Mouse (Mus musculus) forebrain, postnatal 0 days (tissue): ENCODE results near the gene Anks4b. TPM values are rescaled to one million over a fixed set of nuclear protein-coding genes. Genes with fewer than 3 reads are reported as not detected.

Experiments used
- ATAC-seq: fragments of 200-750 bp; cut with Nextera tagmentation; 2 replicates; pipeline ENCODE4 v1.8.0; 2017; ENCODE audit warnings: mild to moderate bottlenecking, moderate library complexity
- DNase-seq: peaks from one replicate; pipeline ENCODE4 v3.0.0-alpha.2; 2015
- H3K27ac ChIP-seq: fragments of 300-500 bp; sonication (generic); 2 replicates; pipeline ENCODE4 v1.5.1; 2014; ENCODE audit warnings: low read depth, mild to moderate bottlenecking, antibody characterized with exemption, low read length, moderate library complexity, mixed read lengths
- H3K27me3 ChIP-seq: fragments of 300-500 bp; sonication (generic); 2 replicates; pipeline ENCODE4 v1.6.1; 2014; ENCODE audit warnings: mild to moderate bottlenecking, low read length, mixed read lengths; ENCODE audit not compliant: insufficient read depth
- H3K36me3 ChIP-seq: fragments of 300-500 bp; sonication (generic); 2 replicates; pipeline ENCODE4 v1.6.1; 2014; ENCODE audit warnings: mild to moderate bottlenecking, moderate library complexity; ENCODE audit not compliant: insufficient read depth
- H3K4me1 ChIP-seq: fragments of 300-500 bp; sonication (generic); 2 replicates; pipeline ENCODE4 v1.6.1; 2014; ENCODE audit warnings: antibody characterized with exemption; ENCODE audit not compliant: insufficient read depth
- H3K4me2 ChIP-seq: fragments of 300-500 bp; sonication (generic); 2 replicates; pipeline ENCODE4 v1.6.1; 2014; ENCODE audit warnings: low read depth, mild to moderate bottlenecking, moderate library complexity
- H3K4me3 ChIP-seq: fragments of 300-500 bp; sonication (generic); 2 replicates; pipeline ENCODE4 v1.5.1; 2014; ENCODE audit warnings: low read depth, low read length, mixed read lengths
- H3K9ac ChIP-seq: fragments of 300-500 bp; sonication (generic); 2 replicates; pipeline ENCODE4 v1.6.1; 2014; ENCODE audit warnings: mild to moderate bottlenecking
- H3K9me3 ChIP-seq: fragments of 300-500 bp; sonication (generic); 2 replicates; pipeline ENCODE4 v1.6.1; 2016; ENCODE audit warnings: low read length
- CTCF ChIP-seq: sonication (generic); IDR thresholded peaks from 2 replicates; pipeline ENCODE4 v1.5.1; 2016; ENCODE audit warnings: antibody characterized with exemption, control low read depth, low read depth
- WGBS: fragments of 180-500 bp; shearing (Covaris S2); extraction: QIAGEN DNeasy Blood & Tissue Kit; methylation state at CpG from one replicate; pipeline ENCODE4 v1.1.7; 2014; 5-methylcytosine and 5-hydroxymethylcytosine counted together
- polyA plus RNA-seq: library from polyadenylated mRNA; unstranded; fragments of >200 nt; fragmentation: Nextera tagmentation; extraction: Ambion mirVana; gene quantifications from 2 replicates; pipeline ENCODE4 v1.2.1, GENCODE M21; 2015
- total RNA-seq: library from RNA; depleted of rRNA; stranded (reverse); fragments of >200 nt; gene quantifications from 2 replicates; pipeline ENCODE4 v1.2.3, GENCODE M21; 2014

Anks4b gene
- total and polyA plus RNA-seq, 2 experiments from 2014 or later, result 0.04 TPM; not detected in 1

DNA sequence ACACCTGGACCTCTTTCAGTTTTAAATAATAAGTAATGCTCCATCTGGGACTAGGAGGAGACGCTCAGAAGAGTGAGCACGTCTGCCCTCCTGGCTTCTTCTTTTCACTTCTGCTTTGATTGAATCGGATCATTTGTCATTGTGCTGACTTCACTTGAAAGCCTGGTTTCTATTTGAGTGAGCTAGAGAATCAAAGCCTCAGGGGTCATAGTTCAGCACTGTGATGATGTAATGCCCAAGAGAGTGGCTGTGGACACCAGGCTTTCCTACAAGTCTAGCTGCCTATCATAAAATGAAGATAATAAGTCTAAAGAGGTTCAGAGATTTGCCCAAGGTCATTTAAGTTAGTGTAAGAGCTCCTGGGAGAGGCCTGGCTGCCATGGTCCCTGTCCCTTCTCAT is 23.4 kb upstream of the Anks4b start:
- no peaks in the 10 kb centered on the region for H3K4me1 ChIP-seq
- no peak overlapping the region for H3K9ac ChIP-seq
- no peak overlapping the region for H3K4me3 ChIP-seq
- peaks cover 4% of the 10 kb centered on the region; the same call in 1 of the 2 replicates for H3K27me3 ChIP-seq
- no peak for TF ChIP-seq CTCF
- no peak for ATAC-seq
- H3K27ac ChIP-seq, result no peak overlapping the region
- no peak overlapping the region for H3K4me2 ChIP-seq
- no peaks in the 10 kb centered on the region for H3K36me3 ChIP-seq
- 22% methylated on average over 3 of the region's 3 CpGs for WGBS
- DNase-seq, result no peak
- H3K9me3 ChIP-seq, result no peaks in the 10 kb centered on the region

DNA sequence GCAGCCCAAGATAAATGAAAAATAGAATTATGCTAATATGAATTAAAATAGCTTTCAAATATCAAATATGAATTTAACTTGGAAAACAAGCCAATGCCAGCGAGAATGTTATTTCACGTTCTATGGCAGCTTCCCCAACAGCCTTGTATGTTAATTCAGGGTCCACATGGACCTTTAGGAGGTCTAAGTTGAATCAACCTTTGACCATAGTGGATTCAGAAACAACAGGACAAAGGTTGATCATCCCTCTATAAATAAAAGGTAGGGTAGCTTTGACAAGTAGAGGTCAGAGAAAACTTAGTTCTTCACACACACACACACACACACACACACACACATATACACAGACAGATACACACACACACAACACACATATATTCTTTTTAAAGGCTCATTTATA is 22.8 kb upstream of the Anks4b start:
- Histone ChIP-seq H3K9ac (no peak overlapping the region), H3K27ac (no peak overlapping the region), H3K9me3 (no peaks in the 10 kb centered on the region), H3K27me3 (peaks cover 4% of the 10 kb centered on the region; the same call in 1 of the 2 replicates), H3K4me2 (no peak overlapping the region), H3K4me1 (no peaks in the 10 kb centered on the region), H3K4me3 (no peak overlapping the region), H3K36me3 (no peaks in the 10 kb centered on the region)
- TF ChIP-seq CTCF, result no peak
- WGBS, result 66% methylated on average over 2 of the region's 2 CpGs
- DNase-seq (no peak), ATAC-seq (no peak)

DNA sequence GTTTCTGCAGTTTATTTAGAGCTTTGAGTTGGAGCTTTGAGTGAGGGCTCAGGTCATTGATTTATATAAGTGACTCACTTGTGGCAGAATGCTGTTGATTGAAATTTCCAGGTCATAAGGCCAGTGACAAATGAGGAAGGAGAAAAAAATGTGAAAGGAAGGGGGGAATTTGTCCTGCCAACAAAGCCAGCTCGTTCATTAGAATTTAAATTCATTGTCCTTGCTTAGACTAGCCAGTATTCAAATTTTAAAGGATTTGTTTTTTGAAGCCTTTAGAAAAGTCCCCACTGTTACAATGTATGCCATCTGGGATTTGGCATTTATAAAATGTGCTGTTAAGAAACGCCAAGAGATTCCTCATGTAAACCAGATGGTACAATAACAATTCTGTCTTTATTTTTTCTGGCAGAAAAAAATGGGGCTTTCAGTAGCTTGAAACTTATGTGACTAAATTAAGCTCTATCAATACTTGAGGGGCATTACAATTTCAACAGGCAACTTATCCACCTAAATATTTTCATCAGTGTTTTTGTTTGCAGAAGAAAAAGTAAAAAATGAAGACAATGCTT is 16.7 kb upstream of the Anks4b start:
- Histone ChIP-seq H3K4me3 (no peak overlapping the region), H3K4me1 (peaks cover 11% of the 10 kb centered on the region), H3K9ac (no peak overlapping the region), H3K27ac (peak overlapping the region; percentile 74), H3K36me3 (no peaks in the 10 kb centered on the region), H3K4me2 (no peak overlapping the region), H3K27me3 (no peaks in the 10 kb centered on the region), H3K9me3 (no peaks in the 10 kb centered on the region)
- DNase-seq (peak; percentile 69), ATAC-seq (peak; percentile 85)
- WGBS, result 4% methylated on average over 2 of the region's 2 CpGs
- no peak for TF ChIP-seq CTCF

DNA sequence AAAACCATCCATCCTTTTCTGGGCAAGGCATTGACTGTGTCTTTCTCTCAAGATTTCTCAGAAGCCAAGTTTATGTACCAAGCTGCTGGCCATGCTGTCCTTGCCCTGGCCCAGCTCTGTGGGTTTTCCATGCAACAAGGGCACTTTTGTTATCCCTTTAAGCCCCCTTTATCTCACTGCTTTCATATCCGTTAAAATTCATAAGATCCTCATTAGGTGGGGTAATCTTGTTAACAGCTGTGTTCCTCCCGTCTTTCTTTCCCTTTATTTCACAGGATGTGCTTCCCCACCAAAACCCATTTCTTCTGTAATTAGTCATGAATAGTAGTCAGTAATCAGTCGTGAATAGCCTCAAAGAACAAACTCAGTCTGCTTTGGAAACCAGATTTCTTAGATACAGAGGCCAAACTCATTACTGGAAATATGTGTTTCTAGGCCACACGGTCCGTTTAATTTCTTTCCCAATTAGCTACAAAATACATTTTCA is 16.0 kb upstream of the Anks4b start:
- DNase-seq (peak; percentile 36), ATAC-seq (peak; percentile 71)
- peaks cover 11% of the 10 kb centered on the region for H3K4me1 ChIP-seq
- no peaks in the 10 kb centered on the region for H3K27me3 ChIP-seq
- no peaks in the 10 kb centered on the region for H3K36me3 ChIP-seq
- WGBS, result 9% methylated on average over 5 of the region's 5 CpGs
- H3K9ac ChIP-seq, result no peak overlapping the region
- no peak for TF ChIP-seq CTCF
- no peak overlapping the region for H3K4me2 ChIP-seq
- H3K9me3 ChIP-seq, result no peaks in the 10 kb centered on the region
- H3K27ac ChIP-seq, result peak overlapping the region; percentile 42; the same call in 1 of the 2 replicates
- no peak overlapping the region for H3K4me3 ChIP-seq

DNA sequence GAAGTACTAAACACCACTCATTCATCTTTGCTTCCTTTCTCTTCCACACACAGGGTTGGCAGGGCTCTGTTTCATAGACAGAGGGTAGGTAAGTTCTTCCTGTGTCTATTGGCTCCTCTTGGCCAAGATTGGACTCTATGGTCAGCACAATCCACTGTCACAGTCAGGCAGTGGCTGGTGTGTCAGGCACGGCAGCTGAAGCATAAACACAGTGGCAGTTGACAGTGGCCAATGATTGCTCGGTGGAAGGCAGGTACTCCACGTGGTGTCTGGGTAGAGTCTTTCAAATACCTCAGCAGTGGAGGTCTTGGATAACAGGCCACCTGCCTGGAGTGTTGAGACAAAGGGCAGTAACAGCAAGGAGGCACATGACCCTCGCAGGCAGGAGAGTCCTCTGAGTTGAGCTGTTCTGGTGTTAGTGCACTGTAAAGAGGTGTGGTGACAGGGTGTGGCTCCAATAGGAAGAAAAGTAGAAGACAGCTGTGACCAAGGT is 15.5 kb upstream of the Anks4b start:
- Histone ChIP-seq H3K4me3 (no peak overlapping the region), H3K4me1 (peaks cover 11% of the 10 kb centered on the region), H3K9me3 (no peaks in the 10 kb centered on the region), H3K9ac (no peak overlapping the region), H3K4me2 (no peak overlapping the region), H3K36me3 (no peaks in the 10 kb centered on the region), H3K27me3 (no peaks in the 10 kb centered on the region), H3K27ac (peak overlapping the region; percentile 42; the same call in 1 of the 2 replicates)
- TF ChIP-seq CTCF, result no peak
- WGBS, result 14% methylated on average over 4 of the region's 4 CpGs
- DNase-seq, result no peak
- ATAC-seq, result peak; percentile 30

DNA sequence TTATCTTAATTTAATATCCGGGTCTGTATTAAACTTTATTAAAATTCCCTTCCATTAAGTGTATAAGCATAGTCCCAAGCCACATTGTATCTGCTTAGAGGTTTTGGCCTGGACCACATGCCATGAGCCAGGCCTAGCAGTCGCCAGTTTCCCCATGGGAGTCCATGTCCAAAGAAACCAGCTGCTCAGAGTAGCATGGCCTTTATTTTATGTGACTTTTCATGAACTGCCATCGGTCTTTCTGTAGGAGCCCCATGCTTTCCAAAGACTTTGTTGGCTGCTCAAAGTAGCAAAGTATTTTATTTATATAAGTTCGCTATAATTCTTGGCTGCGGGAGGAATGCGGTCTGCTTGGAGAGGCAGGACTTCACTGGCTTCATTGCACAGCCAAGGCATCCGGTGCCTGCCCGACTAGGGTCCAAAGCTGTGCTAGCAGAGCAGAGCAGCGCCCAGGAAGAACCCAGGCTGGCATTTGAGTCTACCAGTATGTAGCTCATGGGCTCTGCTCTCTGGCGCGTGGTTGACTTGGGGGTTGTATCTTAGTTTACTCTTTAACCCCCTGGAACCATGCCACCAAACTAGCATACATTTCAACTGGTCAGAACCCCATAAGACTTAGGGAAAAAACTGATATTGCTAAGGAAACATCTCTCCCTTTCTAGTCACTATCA is 9.9 kb upstream of the Anks4b start:
- Histone ChIP-seq H3K4me3 (no peak overlapping the region), H3K27me3 (no peaks in the 10 kb centered on the region), H3K4me1 (no peaks in the 10 kb centered on the region), H3K9me3 (no peaks in the 10 kb centered on the region), H3K27ac (no peak overlapping the region), H3K4me2 (no peak overlapping the region), H3K9ac (no peak overlapping the region), H3K36me3 (no peaks in the 10 kb centered on the region)
- ATAC-seq (no peak), DNase-seq (no peak)
- no peak for TF ChIP-seq CTCF
- 92% methylated on average over 11 of the region's 11 CpGs for WGBS

- H3K9me3 ChIP-seq, result no peaks in the 10 kb centered on the region
- DNase-seq (no peak), ATAC-seq (no peak)
- no peaks in the 10 kb centered on the region for H3K36me3 ChIP-seq
- no peaks in the 10 kb centered on the region for H3K27me3 ChIP-seq
- H3K4me1 ChIP-seq, result no peaks in the 10 kb centered on the region
- no peak overlapping the region for H3K4me3 ChIP-seq
- no peak overlapping the region for H3K4me2 ChIP-seq
- no peak for TF ChIP-seq CTCF
- H3K27ac ChIP-seq, result no peak overlapping the region
- 94% methylated on average over 1 of the region's 1 CpGs for WGBS
- H3K9ac ChIP-seq, result no peak overlapping the region
These were observed 1.4 kb upstream of the Anks4b start for GRCm38 (mm10) chr7:120172188-120172700.
